Mouse (Mus musculus): ENCODE results near the gene Krt42.
"Not testable (repeated sequence)": the region's sequence is repeated elsewhere in the genome, so short reads cannot be mapped to it uniquely, and the experiment has no call there.

The Krt42 gene

DNA sequence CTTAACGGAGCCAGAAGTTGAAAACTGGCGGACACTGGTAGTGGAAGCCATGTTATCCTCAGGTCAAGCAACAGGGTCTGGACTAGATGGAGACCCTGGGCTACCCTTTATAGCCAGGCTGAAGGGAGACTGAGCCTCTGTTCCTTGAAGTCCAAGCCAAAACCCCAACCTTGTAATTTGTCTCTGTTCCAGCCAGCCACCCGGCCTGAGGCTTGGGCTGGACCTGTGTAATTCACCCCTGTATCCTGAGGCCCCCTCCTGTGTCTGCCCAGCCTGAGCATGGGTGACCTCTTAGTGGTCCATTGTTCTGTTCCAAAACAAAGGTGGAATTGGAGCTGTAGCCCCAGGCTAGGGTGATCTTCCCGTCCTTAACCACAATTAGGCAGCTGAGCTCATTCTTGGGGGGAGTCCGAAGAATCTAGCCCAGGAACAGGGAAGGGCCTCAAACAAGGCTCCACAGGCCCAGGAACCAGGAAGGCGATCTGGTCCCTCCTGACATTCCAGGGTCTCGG is at the start of gene Krt42:
TSS of gene Krt42 (minus strand) at position 51 of the 512 bp plus-strand sequence.
- no peak for DNase-seq (ENCODE audit: low read depth)

DNA sequence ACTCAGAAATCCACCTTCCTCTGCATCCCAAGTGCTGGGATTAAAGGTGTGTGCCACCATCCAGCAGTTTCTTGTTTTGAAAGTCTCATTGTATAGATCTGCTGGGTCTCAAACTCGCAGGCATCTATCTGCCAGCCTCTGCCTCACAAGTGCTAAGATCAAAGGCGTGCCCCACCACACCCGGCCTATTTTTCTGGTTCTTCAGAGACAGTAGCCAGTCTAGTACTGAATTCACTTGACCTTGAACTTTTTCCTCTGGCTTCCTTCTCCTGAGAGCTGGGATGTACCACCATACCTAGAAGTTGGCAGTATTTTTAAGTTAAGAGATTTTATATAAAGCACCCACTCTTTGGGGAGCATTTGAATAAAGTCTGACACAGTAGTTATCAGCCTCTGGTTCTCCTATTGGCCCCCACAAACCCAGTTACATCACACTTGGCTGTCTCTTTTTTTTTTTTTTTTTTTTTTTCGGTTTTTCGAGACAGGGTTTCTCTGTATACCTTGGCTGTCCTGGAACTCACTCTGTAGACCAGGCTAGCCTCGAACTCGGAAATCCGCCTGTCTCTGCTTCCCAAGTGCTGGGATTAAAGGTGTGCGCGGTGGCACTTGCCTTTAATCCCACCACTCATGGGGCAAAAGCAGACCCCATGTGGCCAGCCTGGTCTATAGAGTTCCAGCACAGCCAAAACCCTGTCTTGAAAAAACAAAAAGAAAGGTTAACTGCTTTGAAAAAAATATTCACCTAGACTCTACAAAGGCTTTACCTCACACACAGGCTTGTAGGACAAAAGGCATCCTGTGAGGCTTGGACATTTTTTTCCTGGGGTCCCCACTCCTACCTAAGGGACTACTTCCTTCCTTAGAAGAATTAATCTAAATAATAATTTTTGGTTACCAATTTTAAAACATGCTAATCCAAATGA is 49.1 kb upstream of the Krt42 start:
- DNase-seq (ENCODE audit: low read depth), result no peak

DNA sequence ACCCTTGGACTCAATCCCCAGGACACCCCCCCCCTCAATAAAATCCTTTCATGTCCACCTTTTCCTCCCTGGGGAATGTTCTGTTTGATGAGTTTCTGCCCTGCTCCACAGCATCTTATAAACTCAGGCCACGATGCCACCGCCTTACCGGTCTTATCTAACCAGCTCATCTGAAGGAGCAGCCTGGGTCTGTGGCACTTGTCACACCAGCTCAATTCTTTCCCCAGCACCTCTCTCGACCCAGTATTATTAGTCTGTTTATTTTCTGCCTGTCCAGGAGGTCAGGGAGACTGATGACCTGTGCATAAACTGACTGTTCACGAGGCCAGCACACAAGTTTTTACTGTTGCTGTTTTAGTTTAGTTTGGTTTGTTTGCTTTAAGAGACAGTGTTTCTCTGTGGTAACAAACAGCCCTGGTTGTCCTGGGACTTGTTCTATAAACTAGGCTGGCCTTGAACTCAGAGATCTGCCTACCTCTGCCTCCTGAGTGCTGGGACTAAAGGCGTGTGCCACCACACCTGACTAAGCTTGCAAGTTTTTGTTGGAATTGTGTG is 48.2 kb upstream of the Krt42 start:
- DNase-seq (ENCODE audit: low read depth), result no peak

DNA sequence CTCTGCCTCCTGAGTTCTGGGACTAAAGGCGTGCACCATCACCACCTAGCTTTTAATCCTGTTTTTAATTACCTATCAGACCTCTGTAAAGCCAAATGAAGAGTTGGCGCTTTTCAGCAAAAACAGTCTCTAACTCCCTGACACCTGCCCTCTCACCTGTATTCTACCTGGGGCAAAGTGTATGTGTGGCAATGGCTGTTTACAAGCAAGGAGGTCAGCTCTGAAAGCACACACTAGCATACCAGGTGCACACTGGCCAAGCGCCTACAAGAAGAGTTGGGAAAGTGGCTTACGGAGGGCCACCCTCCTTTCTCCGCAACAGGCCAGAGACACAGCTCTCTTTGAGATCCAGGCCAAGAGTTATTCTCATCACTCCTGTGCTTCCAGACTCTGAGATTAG is 45.8 kb upstream of the Krt42 start:
- no peak for DNase-seq (ENCODE audit: low read depth)

DNA sequence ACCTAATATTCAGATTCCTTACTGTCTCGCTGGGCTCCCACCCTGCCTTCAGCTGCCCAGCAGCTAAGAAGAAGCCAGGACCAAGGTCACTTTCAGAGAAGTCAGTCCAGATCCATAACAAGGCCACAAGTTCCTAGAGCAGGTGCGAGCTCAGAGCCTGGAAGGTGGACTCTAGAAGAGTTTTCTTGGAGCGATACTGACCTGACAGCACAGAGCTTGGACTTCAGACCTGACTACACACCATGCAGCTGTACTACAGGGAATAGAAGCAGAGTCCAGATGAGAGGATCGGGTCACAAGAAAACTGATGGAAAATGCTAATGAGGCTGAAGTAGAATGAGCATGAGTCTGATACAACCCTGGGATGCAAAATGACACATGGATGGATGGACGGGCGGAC is 43.8 kb upstream of the Krt42 start:
- no peak for DNase-seq (ENCODE audit: low read depth)

DNA sequence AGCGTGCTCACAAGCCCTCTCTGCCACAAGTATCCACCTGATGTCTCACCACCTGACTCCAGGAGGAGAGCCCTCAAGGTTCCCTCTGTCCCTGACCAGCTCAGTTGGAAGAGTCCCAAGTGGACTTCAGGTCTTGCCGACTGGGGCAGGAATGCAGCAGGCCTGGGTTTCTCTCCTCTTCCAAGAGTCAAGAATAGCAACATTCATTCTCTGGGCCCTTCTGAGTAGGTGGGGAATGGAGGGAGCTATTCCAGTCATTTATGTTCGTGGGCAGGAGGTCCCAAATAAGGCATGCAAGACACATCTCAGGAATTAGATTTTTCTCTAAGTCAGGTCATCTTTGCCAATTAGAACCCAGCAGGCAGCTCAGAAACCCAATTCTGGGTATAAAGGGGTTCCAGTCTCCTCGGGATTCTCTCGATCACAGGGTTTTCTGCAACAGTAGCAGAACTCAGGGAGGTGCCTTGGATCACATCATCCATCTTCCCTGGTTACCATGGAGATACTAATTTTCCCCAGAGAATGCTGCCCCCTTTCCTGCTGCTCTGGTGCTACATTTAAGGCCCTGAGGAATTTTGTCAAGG is 42.5 kb upstream of the Krt42 start:
- DNase-seq (ENCODE audit: low read depth), result no peak

DNA sequence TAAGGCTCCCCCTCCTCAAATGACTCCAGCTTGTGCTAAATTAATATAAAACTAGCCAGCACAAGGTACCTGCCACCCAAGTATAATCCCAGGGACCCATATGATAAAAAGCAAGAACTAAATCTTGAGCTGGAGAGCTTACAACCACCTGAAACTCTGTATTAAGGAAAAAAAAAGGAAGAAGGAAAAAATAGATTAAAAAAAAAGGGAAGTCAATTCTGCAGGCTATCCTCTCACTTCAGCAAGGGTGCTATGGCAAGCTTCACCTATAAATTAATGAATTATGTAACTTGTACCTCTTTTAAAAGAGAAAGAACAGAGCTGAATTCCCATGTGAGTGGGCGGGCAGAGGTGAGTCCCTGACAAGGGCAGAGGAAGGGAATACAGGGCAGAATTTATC is 42.0 kb upstream of the Krt42 start:
- no peak for DNase-seq (ENCODE audit: low read depth)

DNA sequence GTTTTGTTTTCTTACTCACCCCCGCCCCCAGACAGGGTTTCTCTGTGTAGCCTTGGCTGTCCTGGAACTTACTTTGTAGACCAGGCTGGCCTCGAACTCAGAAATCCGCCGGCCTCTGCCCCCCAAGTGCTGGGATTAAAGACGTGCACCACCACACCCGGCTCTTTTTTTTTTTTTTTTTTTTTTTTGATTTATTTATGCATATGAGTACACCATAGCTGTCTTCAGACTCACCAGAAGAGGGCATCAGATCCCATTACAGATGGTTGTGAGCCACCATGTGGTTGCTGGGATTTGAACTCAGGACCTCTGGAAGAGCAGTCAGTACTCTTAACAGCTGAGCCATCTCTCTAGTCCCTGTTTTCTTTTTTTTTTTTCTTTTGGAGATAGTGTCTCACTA is 39.0 kb upstream of the Krt42 start:
- DNase-seq (ENCODE audit: low read depth), result not testable (repeated sequence)

DNA sequence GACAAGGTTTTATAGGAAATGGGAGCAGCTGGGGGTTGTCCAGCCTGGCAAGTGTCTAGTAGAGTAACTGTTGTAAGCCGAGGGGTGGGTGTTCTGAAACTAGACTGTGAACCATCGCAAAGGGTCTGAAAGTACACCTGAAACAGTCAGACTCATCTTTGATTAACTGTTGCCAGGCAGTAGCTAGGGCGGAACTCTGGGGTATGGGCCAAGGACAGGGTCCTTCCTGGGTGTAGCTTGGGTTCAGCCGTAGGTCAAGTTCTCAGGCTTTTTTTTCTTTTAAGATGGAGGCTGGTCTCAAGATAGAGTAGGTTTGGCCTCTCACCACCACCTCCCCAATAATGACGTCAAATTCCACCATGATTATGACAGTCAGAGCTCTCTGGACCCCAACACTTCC is 38.2 kb upstream of the Krt42 start:
- DNase-seq (ENCODE audit: low read depth), result no peak

DNA sequence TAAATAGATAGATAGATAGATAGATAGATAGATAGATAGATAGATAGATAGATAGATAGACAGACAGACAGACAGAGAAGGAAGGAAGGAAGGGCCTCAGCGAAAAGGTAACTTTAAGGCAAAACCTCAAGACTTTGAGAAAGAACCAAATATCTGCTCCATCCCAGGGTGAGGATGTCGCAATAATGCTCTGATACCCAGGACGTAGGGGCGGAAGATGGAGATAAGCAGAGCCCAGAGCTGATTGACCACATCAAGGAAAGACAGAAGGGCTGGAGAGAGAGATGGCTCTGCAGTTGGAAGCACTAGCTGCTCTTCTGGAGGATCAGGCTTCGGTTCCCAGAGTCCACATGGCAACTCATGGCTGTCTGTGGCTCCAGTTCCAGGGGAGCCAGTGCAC is 31.6 kb upstream of the Krt42 start:
- DNase-seq (ENCODE audit: low read depth), result no peak

DNA sequence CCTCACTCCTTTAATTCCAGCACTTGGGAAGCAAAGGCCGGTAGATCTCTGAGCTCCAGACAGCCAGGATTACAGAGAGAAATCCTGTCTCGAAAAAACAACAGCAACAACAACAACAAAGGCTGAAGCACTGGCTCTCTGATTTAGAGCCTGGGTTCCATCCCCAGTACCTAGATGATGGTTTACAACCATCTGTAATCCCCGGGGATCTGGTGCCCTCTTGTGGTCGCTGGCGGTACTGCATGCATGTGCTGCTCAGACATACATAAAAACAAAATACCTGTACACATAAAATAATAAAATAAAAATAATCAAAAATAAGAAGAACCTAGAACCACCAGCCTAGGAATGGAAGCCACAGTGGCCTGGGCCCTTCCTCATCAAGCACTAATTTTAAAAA is 30.6 kb upstream of the Krt42 start:
- no peak for DNase-seq (ENCODE audit: low read depth)

DNA sequence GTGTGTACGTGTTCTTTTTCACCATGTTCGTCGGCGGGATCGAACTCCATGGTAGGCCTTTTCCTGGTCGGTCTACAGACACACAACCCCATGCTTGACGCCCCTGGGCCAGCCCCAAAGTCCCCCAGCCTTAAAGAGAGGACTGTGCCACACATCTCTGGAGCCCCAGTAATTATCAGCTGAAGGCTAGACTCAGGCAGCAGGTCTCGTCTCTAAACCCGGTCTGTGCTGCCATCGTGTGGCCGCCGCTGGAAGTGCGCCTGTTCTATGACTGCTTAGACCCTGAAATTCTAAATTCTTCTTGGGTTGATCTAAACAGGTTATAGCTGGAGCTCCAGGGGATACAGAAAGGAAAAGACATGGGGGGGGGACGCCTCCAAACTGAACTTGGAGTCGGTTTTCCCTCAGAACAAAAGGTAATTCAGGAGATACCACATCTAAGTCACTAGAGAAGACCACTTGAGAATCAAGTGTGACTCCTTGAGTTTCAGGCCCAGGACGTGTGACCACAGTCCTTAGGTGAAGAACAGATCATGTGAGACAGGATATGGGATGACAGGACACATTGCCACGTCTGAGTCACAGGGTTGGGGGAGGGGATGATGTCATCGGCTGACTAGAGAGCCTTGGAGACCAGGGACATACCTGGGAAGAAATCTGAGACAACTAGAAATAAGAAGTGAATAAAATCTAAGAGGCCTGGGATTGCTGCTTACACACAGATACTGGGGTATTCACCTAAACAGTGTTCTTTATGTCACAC is 28.8 kb upstream of the Krt42 start:
- DNase-seq (ENCODE audit: low read depth), result no peak

DNA sequence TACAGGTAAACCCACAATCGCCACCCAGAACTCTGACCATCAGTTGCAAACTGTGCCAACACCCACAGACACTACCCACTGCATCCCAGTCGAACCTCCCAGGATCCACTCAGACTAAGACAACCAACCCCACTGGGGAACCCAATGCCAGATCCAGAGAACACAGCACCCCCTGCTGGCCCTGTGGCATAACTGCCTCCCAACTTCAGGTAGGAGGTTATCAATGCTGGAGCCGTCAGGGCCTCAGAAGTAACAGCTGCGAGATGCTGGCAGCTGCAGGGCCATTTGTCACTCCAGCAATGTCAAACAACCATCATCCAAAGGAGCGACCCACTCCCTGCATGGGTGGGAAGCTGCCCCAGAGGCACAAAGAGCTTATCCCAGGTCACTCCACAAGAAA is 28.1 kb upstream of the Krt42 start:
- no peak for DNase-seq (ENCODE audit: low read depth)

DNA sequence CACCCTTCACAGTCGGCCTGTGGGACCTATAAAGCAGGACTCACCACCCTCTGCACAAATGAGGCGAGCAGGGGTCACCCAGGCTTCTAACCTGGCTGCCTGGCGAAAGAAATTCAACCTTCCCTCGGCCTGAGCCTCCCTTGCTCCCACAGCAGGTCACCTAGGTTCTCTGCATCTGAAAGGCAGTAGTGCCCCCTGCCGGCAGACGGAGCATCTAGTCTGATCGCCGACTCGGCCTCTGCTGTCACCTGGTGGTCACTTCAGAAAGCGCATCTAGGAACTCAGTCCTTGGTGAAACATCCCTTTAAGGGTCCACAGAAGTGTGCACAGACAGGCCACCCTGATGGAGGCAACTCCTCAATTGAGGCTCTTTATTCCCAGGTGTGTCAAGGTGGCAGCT is 25.6 kb upstream of the Krt42 start:
- no peak for DNase-seq (ENCODE audit: low read depth)

DNA sequence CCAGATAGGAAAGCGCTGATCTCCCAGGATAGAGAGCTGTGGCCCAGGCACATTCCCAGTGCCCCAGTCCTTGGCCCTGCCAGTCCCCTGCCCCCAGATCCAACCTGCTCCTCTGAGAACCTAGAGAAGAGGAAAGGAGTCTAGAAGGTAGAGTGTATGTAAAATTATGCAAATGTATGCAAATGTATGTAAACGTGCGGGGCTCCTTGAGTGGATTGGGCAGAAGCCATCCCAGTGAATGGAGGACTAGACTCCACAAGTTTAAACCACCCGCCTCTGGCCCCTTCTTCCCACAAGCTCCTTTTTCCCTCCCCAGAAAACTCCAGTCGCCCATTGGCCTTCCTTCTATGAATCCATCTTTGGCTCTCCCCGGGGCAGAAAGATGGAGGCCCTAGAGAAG is 23.2 kb upstream of the Krt42 start:
- no peak for DNase-seq (ENCODE audit: low read depth)

DNA sequence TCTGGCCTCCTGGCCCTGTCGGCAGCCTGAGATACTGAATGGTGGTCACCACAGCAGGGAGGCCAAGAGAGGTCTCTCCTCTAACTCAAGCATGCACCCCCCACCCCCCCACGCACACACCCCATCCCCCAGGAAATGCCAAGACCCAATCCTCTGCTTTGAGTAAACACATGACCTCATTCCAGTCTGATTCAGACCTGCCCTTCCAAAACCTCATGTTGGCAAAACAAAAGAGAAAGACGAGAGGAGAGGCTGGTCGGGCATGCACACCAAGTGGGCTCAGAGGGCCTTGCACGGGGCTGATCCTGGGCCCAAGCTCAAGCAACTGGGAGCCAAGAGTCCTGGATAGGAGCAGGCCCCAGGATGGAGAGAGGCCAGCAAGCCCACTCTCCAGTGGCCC is 20.6 kb upstream of the Krt42 start:
- DNase-seq (ENCODE audit: low read depth), result no peak

DNA sequence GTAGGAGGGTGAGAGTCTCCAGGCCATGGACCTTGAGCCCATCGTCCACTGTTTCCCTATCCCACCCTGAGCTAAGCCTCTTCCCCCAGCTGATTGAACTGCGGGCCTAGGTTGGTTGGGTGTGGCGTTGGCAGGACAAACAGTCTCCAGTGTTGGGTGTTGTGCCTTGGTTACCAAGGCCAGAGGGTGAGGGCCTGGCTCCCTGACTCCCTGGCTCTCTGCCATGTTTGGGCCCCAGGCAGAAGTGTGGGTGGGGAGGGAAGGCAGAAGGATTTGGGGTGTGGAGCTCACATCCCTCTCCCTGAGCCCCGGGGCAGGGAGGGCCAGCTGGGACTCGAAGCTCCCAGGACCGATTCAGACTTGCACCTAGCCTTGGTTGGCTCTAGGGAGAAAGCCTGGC is 19.3 kb upstream of the Krt42 start:
- no peak for DNase-seq (ENCODE audit: low read depth)

DNA sequence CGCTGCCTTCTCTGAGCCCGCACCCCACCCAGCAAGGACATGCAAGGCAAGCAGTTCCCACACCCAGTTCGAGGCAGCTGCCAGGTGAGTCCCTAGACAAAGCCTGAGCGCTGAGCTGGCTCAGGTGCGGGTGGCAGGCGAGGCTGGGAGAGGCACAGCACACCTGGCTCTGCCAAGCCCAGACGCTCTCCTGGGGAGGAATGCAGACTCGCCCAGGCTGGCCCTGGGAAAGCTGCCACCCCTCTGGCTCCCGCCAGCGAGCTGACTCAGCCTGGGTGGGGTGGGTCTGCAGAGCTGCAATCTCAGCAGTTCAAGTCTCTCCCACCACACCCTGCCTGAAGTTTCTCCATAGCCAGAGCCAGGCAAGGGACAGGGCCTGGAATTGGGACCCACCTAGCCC is 17.4 kb upstream of the Krt42 start:
- DNase-seq (ENCODE audit: low read depth), result peak; percentile 97

DNA sequence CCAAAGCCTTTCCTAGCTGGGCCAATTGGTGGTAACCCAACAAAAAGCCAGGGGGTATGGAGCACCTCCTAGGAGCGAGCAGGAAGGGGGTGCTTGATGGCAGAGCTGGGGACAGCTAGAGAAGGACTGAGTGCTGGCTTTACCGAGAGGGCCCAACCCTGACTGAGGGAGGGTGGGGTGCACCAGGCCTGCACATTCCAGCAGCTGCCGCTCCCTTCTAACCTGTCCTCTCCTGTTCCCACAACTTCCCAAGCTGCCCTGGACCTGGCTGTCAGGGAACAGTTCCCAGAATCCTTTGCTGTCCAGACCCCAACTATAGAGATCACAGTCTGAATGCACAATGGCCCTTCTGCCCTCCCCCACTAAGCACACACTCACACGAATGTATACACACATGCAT is 15.3 kb upstream of the Krt42 start:
- no peak for DNase-seq (ENCODE audit: low read depth)

DNA sequence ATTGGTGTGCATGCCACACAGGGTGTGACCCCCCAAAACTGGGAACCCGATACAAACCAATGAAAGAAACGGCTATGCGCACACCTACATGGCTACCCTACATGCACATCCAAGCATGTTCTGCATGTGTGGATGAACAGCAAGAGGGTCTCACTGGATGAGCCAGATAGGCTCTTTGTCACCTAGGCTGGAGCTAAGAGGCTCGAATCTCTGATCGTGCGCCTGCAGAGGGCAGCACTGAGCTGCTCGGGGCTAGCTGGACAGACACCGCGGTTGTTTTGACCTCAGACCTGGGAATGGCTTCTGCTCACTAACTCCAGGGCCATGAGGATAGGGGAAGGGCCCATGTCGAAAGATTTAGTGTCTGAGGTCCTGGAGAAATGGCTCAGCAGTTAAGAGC is 12.9 kb upstream of the Krt42 start:
- DNase-seq (ENCODE audit: low read depth), result no peak

DNA sequence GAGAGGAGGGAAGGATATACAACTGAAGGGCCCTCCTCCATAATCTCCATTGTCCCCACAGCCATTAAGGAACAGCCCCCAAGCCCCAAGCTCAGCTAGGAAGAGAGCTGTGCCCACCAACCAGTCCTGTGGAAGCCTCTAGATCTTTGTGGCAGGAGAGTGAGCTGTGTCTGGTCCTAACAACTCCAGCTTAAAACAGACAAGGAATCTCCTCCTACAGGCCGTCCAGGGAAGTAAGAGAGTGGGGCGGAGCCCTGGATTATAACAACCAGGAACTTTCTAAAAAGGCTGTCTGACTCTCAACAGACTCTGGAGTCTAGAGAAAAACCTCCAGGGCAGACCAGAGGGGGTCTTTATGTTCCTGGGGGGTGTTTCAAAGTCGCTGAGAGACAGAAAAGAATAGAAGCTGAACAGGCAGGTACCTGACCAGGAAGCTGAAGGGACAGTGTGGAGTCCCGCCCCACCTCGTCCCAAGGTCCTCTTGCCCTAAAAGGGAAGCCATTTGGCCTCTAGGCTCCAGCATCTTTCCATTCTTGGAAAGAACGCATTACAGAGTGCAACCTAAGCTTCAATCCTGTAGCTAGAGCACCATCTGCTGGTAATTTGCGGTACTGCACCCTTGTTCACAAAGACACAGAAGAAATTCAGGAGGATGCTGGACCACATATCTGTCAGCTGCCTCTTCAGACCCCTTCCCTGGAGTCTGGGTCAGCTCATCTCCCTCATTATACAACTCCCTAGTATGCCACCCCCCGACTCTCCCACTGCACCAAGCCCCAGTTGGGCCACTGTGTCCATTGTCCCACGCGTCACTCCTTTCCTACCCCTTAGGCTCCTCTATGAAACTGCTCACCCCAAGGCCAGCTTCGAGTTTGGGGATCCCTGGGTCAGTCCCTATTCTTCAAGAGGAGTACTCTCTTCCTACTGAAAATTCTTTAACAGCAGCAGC is 12.2 kb upstream of the Krt42 start:
- no peak for DNase-seq (ENCODE audit: low read depth)

Data from fibroblast of lung, adult 2 months (primary cell).